Mouse (Mus musculus): ENCODE data around the gene Tcf20.

GRCm38 (mm10) chr15:82888466-82888865 lies 99.2 kb downstream of the Tcf20 start:
- TF ChIP-seq CTCF (IDR thresholded peaks at IDR 0.05; ENCODE audit: insufficient read depth, low read depth, low read length), result no peak
- no peak for TF ChIP-seq POLR2A (IDR thresholded peaks at IDR 0.05; ENCODE audit: insufficient read depth, low read depth, low read length)

All from olfactory bulb, adult 2 months (tissue).